ENCODE assay signal across 9 mouse cellular contexts in genomic region chr1:62244191-62244984, GRCm38 (mm10).
DNase-seq lines count a peak whose midpoint lies in the region; ATAC-seq lines count a peak whose summit lies in the region.
"Had no signal": no experiment of that assay in that cellular context is flagged by ENCODE, and none has a peak within 500 bp of the region (broad histone marks: within the 10 kb centered on the region; RNA-seq: fewer than 3 reads in every experiment).

No protein-coding gene starts in this region.

- H3K9me3 ChIP-seq in embryonic facial prominence, embryonic 11.5 days (replicated peaks; ENCODE audit: control insufficient read depth, low read length), result no peaks in the 10 kb centered on the region
- no peaks in the 10 kb centered on the region for H3K9me3 ChIP-seq in limb, embryonic 15.5 days
- H3K9me3 ChIP-seq: heart, embryonic 15.5 days had no signal

- no peak overlapping the region for H3K4me3 ChIP-seq in embryonic facial prominence, embryonic 11.5 days (ENCODE audit: low read depth, low read length)
- no peak overlapping the region for H3K4me3 ChIP-seq in limb, embryonic 15.5 days
- H3K4me3 ChIP-seq: heart, embryonic 15.5 days had no signal

- no peak overlapping the region for H3K4me2 ChIP-seq in embryonic facial prominence, embryonic 11.5 days (ENCODE audit: low read depth, low read length)
- no peak overlapping the region for H3K4me2 ChIP-seq in limb, embryonic 15.5 days
- H3K4me2 ChIP-seq: heart, embryonic 15.5 days had no signal

- H3K4me1 ChIP-seq in embryonic facial prominence, embryonic 11.5 days (ENCODE audit: control insufficient read depth, insufficient read depth, low read length), result no peaks in the 10 kb centered on the region
- peaks cover 4% of the 10 kb centered on the region; the same call in 1 of the 2 replicates for H3K4me1 ChIP-seq in limb, embryonic 15.5 days
- H3K4me1 ChIP-seq: heart, embryonic 15.5 days had no signal

- no peak overlapping the region for H3K27ac ChIP-seq in embryonic facial prominence, embryonic 11.5 days (replicated peaks; ENCODE audit: low read depth, low read length)
- H3K27ac ChIP-seq in limb, embryonic 15.5 days, result 0 out of 2 replicates have a peak overlapping the region, but pooled peaks have one; percentile 18
- H3K27ac ChIP-seq: heart, embryonic 15.5 days had no signal

- no peaks in the 10 kb centered on the region for H3K27me3 ChIP-seq in embryonic facial prominence, embryonic 11.5 days (ENCODE audit: control insufficient read depth, insufficient read depth, low read length)
- no peaks in the 10 kb centered on the region for H3K27me3 ChIP-seq in limb, embryonic 15.5 days
- H3K27me3 ChIP-seq: heart, embryonic 15.5 days had no signal

- peak; percentile 37 for DNase-seq in embryo, embryonic 10 days (ENCODE audit: low spot score)
- DNase-seq in embryo, embryonic 9.5 days (ENCODE audit: extremely low spot score), result no peak
- peak; percentile 50 for DNase-seq in kidney, postnatal 10 days
- DNase-seq in kidney, adult 9 months, result no peak
- DNase-seq in embryonic facial prominence, embryonic 11.5 days (ENCODE audit: low spot score), result peak; percentile 44
- no peak for DNase-seq in urinary bladder, adult 2 months (ENCODE audit: low spot score)
- no peak for DNase-seq in frontal cortex, postnatal 36 days (ENCODE audit: low spot score in 2 of 2)

- H3K9ac ChIP-seq in embryonic facial prominence, embryonic 11.5 days (replicated peaks; ENCODE audit: low read length), result no peak overlapping the region
- H3K9ac ChIP-seq in limb, embryonic 15.5 days, result no peak overlapping the region
- H3K9ac ChIP-seq: heart, embryonic 15.5 days had no signal

- ATAC-seq in embryonic facial prominence, embryonic 11.5 days (replicated peaks; ENCODE audit: insufficient number of reproducible peaks, low FRiP score, low TSS enrichment, low read depth), result 0 out of 2 replicates have a peak, but pooled peaks have one; percentile 48
- ATAC-seq in limb, embryonic 15.5 days (ENCODE audit: insufficient number of reproducible peaks, low FRiP score, low TSS enrichment, low read depth), result no peak

- H3K36me3 ChIP-seq in embryonic facial prominence, embryonic 11.5 days (replicated peaks; ENCODE audit: control insufficient read depth, insufficient read depth, low read depth, low read length), result no peaks in the 10 kb centered on the region
- no peaks in the 10 kb centered on the region for H3K36me3 ChIP-seq in limb, embryonic 15.5 days
- H3K36me3 ChIP-seq: heart, embryonic 15.5 days had no signal

- WGBS in embryonic facial prominence, embryonic 11.5 days, result 34% methylated on average over 12 of the region's 12 CpGs
- WGBS in limb, embryonic 15.5 days, result 16% methylated on average over 12 of the region's 12 CpGs

Comparison
In these comparisons a context has a peak if more than half of its experiments do, and no peak if none do; other contexts are left out.
1. DNase-seq: peak in embryo, embryonic 10 days (single experiment), kidney, postnatal 10 days (single experiment) and embryonic facial prominence, embryonic 11.5 days (single experiment); none in embryo, embryonic 9.5 days (single experiment), kidney, adult 9 months (single experiment), urinary bladder, adult 2 months (single experiment) and frontal cortex, postnatal 36 days (0 of 2).